Mouse (Mus musculus) gastrocnemius, adult 2 months (tissue): ENCODE data around the gene Zfp618. TPM values are rescaled to one million over a fixed set of nuclear protein-coding genes. Genes with fewer than 3 reads are reported as not detected.

Experiments used
- DNase-seq: peaks from one replicate; pipeline ENCODE4 v3.0.0; 2022
- H3K27ac ChIP-seq: fragments of 200-600 bp; 2 replicates; pipeline ENCODE4 v1.8.1; 2022; ENCODE audit warnings: mild to moderate bottlenecking
- H3K4me3 ChIP-seq: fragments of 200-600 bp; 2 replicates; pipeline ENCODE4 v1.8.1; 2022; ENCODE audit warnings: mild to moderate bottlenecking, moderate library complexity
- CTCF ChIP-seq: fragments of 200-600 bp; IDR thresholded peaks from 2 replicates; pipeline ENCODE4 v1.8.1; 2022; ENCODE audit warnings: antibody characterized with exemption, mild to moderate bottlenecking, moderate library complexity
- intact Hi-C: fragments of 180-260 bp; cut with DNase I; formaldehyde crosslinking; loops from one replicate; pipeline ENCODE4 v1.15.1; 2025
- total RNA-seq, 2 experiments: library from RNA; stranded (reverse); gene quantifications; 2 replicates each; pipeline ENCODE4 v1.2.3; 2021

The Zfp618 gene
- total RNA-seq, 2 experiments from 2014 or later = 0.18 to 0.20 TPM

- peak; percentile 33 for DNase-seq
- TF ChIP-seq CTCF = no peak
- Histone ChIP-seq H3K27ac (no peak overlapping the region), H3K4me3 (no peak overlapping the region)
- intact Hi-C loops = no loop called here
Measured at GRCm38 (mm10) chr4:62975541-62975940, 10.2 kb downstream of the Zfp618 start.

DNA sequence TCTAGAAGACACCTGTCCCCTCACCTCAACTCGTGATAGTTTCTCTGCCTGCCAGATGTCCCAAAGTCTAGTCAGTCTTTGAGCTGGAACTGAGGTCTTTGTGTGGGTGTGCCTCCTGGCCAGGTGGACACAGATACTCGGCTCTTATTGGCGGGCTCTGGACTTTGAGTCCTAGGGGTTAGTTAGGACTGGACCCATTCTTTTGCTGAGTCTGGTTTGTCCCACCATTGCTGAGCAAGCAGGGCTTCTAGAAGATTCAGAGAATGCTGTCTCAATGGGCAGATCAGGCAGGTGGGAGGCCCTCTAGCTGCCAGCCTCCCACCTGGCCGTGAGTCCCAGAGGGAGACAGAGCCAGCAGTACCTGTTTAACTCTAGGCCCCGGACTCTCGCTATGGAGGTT lies 12.1 kb downstream of the Zfp618 start:
- Histone ChIP-seq H3K27ac (no peak overlapping the region), H3K4me3 (no peak overlapping the region)
- DNase-seq = no peak
- no peak for TF ChIP-seq CTCF
- intact Hi-C loops = no loop called here

DNA sequence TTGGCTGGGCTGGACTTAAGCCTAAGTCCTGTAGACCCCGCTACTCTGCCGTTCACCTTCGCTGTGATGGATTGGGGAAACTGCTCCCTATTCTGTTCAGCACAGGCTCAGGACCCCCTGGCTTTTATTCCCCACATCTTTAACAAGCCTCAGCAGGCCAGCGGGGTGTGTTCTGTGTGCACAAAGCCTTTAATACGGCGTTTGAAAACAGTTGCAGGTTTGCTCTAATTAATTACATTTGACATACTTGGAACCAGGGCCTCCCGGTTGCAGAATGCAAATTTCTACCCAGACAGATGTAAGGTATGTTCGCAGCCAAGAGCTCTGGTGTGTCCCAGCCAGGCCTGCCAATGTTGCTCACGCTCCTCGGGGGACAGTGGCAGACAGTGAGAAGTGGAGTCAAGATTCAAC lies 13.1 kb downstream of the Zfp618 start:
- H3K27ac ChIP-seq = no peak overlapping the region
- H3K4me3 ChIP-seq = no peak overlapping the region
- DNase-seq = no peak
- intact Hi-C loops = no loop called here
- no peak for TF ChIP-seq CTCF

DNA sequence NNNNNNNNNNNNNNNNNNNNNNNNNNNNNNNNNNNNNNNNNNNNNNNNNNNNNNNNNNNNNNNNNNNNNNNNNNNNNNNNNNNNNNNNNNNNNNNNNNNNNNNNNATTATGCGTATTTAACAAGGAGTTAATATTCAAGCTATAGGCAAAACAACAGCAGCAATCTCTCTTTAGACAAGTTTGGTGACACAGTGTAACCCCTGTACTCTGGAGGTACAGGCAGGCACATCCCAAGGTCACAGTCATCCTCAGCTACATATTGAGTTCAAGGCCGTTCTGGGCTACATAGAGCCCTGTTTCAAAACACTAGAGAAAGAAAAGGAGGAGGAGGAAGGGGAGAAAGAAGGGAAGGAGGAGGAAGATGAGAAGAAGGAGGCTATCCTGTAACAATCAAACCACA lies 16.2 kb downstream of the Zfp618 start:
- TF ChIP-seq CTCF = no peak
- Histone ChIP-seq H3K27ac (no peak overlapping the region), H3K4me3 (no peak overlapping the region)
- intact Hi-C loops = no loop called here
- no peak for DNase-seq

DNA sequence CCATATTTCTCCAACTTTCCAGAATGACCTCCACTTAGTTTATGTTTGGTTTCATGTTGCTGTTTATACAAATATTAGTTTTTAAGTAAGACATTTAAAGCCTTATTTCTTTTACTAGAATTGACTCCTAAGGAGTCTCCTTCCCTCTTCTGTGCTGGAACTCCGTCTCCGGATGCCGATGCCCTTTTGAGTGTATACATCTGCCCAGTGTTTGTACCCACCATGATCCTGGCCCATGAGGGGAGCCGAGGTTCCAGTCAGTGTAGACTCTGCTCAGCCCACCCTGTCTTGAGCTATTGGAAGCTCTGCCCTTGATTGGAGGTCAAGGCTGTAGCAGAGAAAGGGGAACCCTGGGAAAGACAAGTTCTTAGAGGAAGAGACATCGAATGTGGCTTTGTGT lies 18.2 kb downstream of the Zfp618 start:
- no peak overlapping the region for H3K27ac ChIP-seq
- TF ChIP-seq CTCF = no peak
- no peak for DNase-seq
- H3K4me3 ChIP-seq = no peak overlapping the region
- intact Hi-C loops = no loop called here

GRCm38 (mm10) chr4:62991336-62991735 lies 26.0 kb downstream of the Zfp618 start:
- intact Hi-C loops = no loop called here
- TF ChIP-seq CTCF = no peak
- no peak overlapping the region for H3K27ac ChIP-seq
- no peak for DNase-seq
- H3K4me3 ChIP-seq = no peak overlapping the region

GRCm38 (mm10) chr4:62993190-62993589 lies 27.8 kb downstream of the Zfp618 start:
- intact Hi-C loops = no loop called here
- TF ChIP-seq CTCF = no peak

GRCm38 (mm10) chr4:62997606-62998005 lies 32.2 kb downstream of the Zfp618 start:
- no peak for TF ChIP-seq CTCF
- DNase-seq = no peak
- Histone ChIP-seq H3K4me3 (no peak overlapping the region), H3K27ac (no peak overlapping the region)
- intact Hi-C loops = no loop called here

More at GRCm38 (mm10) chr4:62993190-62993589, 27.8 kb downstream of the Zfp618 start:
- no peak overlapping the region for H3K27ac ChIP-seq
- H3K4me3 ChIP-seq = no peak overlapping the region
- DNase-seq = no peak

GRCm38 (mm10) chr4:62998431-62998835 lies 33.1 kb downstream of the Zfp618 start:
- TF ChIP-seq CTCF = no peak
- H3K4me3 ChIP-seq = no peak overlapping the region
- H3K27ac ChIP-seq = no peak overlapping the region
- intact Hi-C loops = no loop called here
- peak; percentile 56 for DNase-seq

DNA sequence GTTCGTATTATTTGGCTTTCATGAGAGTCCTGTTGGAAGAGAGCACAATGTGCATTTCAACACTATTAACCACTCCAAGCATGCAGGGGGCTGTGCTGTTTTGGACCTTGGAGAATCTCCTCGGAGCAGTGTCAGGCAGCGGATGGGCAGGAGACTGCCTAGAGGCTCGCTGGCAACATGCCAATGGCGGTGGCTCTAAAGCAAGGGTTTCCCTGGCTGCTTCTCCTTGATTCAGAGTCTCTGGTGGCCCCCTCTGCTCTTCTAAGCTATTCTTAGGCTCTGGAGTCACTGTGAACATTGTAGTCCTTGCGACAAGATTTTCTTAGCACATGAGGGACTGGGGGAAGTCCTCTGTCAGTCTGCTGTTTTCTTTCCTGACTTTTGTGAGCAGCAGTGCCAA lies 33.5 kb downstream of the Zfp618 start:
- Histone ChIP-seq H3K27ac (no peak overlapping the region), H3K4me3 (no peak overlapping the region)
- intact Hi-C loops = no loop called here
- peak; percentile 50 for DNase-seq
- no peak for TF ChIP-seq CTCF

DNA sequence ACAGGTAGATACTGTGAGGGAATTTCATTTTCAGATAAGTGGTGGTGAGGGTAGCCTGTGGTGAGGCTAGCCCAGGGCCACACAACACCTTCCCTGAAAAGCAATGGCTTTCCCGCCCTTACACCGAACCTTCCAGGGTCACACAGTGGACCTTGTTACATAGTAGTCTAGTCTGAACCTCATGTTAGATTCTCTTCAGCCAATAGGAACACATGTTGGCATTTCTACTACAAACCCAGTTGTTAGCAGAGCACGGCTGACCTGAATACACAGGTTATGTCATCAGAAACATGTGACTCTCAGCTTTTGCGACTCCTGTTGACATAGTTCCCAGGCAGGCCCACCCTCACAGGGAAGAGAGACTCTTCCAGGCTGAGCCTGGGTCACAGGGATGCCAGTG lies 33.9 kb downstream of the Zfp618 start:
- intact Hi-C loops = no loop called here
- DNase-seq = no peak
- Histone ChIP-seq H3K27ac (no peak overlapping the region), H3K4me3 (no peak overlapping the region)
- TF ChIP-seq CTCF = no peak

GRCm38 (mm10) chr4:62999916-63000315 lies 34.5 kb downstream of the Zfp618 start:
- intact Hi-C loops = no loop called here
- no peak for TF ChIP-seq CTCF
- Histone ChIP-seq H3K27ac (no peak overlapping the region), H3K4me3 (no peak overlapping the region)
- no peak for DNase-seq

DNA sequence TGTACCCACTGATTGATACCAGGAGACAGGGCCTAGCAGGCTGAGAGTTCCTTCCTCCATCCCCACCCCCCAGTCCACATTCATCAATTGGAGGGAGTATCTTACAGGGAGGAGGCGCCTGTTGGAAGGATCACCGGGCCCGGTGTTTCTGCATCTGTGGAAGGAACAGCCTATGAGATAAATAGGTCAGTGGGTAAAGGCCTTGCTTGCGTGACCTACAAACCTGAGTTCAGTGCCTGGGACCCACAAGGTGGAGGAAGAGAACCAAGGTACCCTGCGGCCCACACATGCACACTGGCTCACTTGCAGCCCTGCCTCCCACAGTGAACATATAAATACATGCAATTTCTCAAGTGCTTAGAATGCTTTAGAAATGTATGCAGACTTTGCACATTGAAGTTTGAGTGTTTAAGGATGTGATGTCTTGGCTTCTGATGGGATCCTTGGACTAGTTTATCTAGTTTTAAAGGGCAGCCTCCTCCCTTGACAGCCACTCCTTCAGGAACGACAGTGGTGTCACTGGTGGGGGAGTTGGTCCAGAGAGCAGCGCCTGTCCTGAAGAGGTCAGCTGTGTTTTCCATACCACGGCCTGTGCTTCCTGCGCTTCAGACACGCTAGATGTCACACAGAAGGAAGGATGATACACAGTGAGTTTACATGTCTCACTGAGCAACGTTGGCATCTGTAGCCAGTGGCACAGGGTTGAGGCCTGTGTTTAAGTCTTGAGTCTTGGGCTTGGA lies 35.1 kb downstream of the Zfp618 start:
- DNase-seq = no peak
- no peak overlapping the region for H3K27ac ChIP-seq
- no peak overlapping the region for H3K4me3 ChIP-seq
- no peak for TF ChIP-seq CTCF
- intact Hi-C loops = no loop called here

GRCm38 (mm10) chr4:63002386-63002785 lies 37.0 kb downstream of the Zfp618 start:
- Histone ChIP-seq H3K27ac (no peak overlapping the region), H3K4me3 (no peak overlapping the region)
- TF ChIP-seq CTCF = no peak
- DNase-seq = no peak
- intact Hi-C loops = no loop called here

- no peak for DNase-seq
- Histone ChIP-seq H3K4me3 (no peak overlapping the region), H3K27ac (no peak overlapping the region)
- intact Hi-C loops = no loop called here
- no peak for TF ChIP-seq CTCF
Measured at GRCm38 (mm10) chr4:63004519-63004918, 39.1 kb downstream of the Zfp618 start.
